Mouse (Mus musculus) liver, embryonic 12.5 days (tissue): ENCODE data around the gene Bex6. TPM values are rescaled to one million over a fixed set of nuclear protein-coding genes. Genes with fewer than 3 reads are reported as not detected.
A peak's percentile ranks its signal among the peaks of the same experiment; 100 is the strongest.

Experiments used
- ATAC-seq: fragments of 200-750 bp; cut with Nextera tagmentation; 2 replicates; pipeline ENCODE4 v1.8.0; 2017; ENCODE audit warnings: moderate number of reproducible peaks, mild to moderate bottlenecking, moderate library complexity
- H3K27ac ChIP-seq: fragments of 300-500 bp; sonication (generic); 2 replicates; pipeline ENCODE4 v1.5.1; 2016; ENCODE audit warnings: mild to moderate bottlenecking
- H3K27me3 ChIP-seq: fragments of 300-500 bp; sonication (generic); replicated peaks from 2 replicates; pipeline ENCODE4 v1.6.1; 2016; ENCODE audit warnings: mild to moderate bottlenecking, moderate library complexity
- H3K36me3 ChIP-seq: fragments of 300-500 bp; sonication (generic); 2 replicates; pipeline ENCODE4 v1.6.1; 2016; ENCODE audit warnings: mild to moderate bottlenecking, moderate library complexity
- H3K4me1 ChIP-seq: fragments of 300-500 bp; sonication (generic); 2 replicates; pipeline ENCODE4 v1.6.1; 2016
- H3K4me2 ChIP-seq: fragments of 300-500 bp; sonication (generic); 2 replicates; pipeline ENCODE4 v1.6.1; 2016; ENCODE audit warnings: mild to moderate bottlenecking, moderate library complexity
- H3K4me3 ChIP-seq: fragments of 300-500 bp; sonication (generic); 2 replicates; pipeline ENCODE4 v1.5.1; 2016; ENCODE audit warnings: mild to moderate bottlenecking, moderate library complexity
- H3K9ac ChIP-seq: fragments of 300-500 bp; sonication (generic); 2 replicates; pipeline ENCODE4 v1.6.1; 2016; ENCODE audit warnings: mild to moderate bottlenecking, moderate library complexity
- H3K9me3 ChIP-seq: fragments of 300-500 bp; sonication (generic); replicated peaks from 2 replicates; pipeline ENCODE4 v1.6.1; 2016; ENCODE audit warnings: mild to moderate bottlenecking, moderate library complexity
- WGBS: fragments of 180-500 bp; shearing (Covaris S2); methylation state at CpG from one replicate; pipeline ENCODE4 v1.1.7; 2016; ENCODE audit not compliant: insufficient replicate concordance; 5-methylcytosine and 5-hydroxymethylcytosine counted together
- polyA plus RNA-seq: library from polyadenylated mRNA; unstranded; fragments of >200 nt; fragmentation: Nextera tagmentation; extraction: Ambion mirVana; gene quantifications from 2 replicates; pipeline ENCODE4 v1.2.1, GENCODE M21; 2016

Bex6 gene
- 1.5 and 1.6 TPM in 2 replicates for polyA plus RNA-seq

- 0 out of 2 replicates have a peak within 1 kb of the TSS, but pooled peaks have one; percentile 41 for H3K27ac ChIP-seq
- H3K36me3 ChIP-seq: no peaks in the 10 kb centered on the region
- no peaks in the 10 kb centered on the region for H3K27me3 ChIP-seq
- H3K9me3 ChIP-seq: no peaks in the 10 kb centered on the region
- peaks cover 25% of the 10 kb centered on the region for H3K4me1 ChIP-seq
- H3K4me3 ChIP-seq: no peak within 1 kb of the TSS
- 37% methylated on average over 6 of the region's 6 CpGs for WGBS
- no peak within 1 kb of the TSS for H3K9ac ChIP-seq
- no peak within 1 kb of the TSS for H3K4me2 ChIP-seq
- ATAC-seq: no peak
These were observed at the start of gene Bex6 for GRCm38 (mm10) chr16:32179333-32179901. Gene Bex6 (plus strand): TSS chr16:32179823.

GRCm38 (mm10) chr16:32130190-32130826 lies 49.3 kb upstream of the Bex6 start:
- H3K4me1 ChIP-seq: peaks cover 23% of the 10 kb centered on the region
- no peaks in the 10 kb centered on the region for H3K27me3 ChIP-seq
- no peaks in the 10 kb centered on the region for H3K36me3 ChIP-seq
- peak overlapping the region; percentile 67 for H3K27ac ChIP-seq
- H3K9me3 ChIP-seq: no peaks in the 10 kb centered on the region
- WGBS: 18% methylated on average over 16 of the region's 16 CpGs
- peak overlapping the region; percentile 64 for H3K9ac ChIP-seq
- peak overlapping the region; percentile 77 for H3K4me2 ChIP-seq
- peak; percentile 85 for ATAC-seq
- peak overlapping the region; percentile 56 for H3K4me3 ChIP-seq

- H3K27me3 ChIP-seq: no peaks in the 10 kb centered on the region
- no peaks in the 10 kb centered on the region for H3K9me3 ChIP-seq
- 0 out of 2 replicates have a peak, but pooled peaks have one; percentile 52 for ATAC-seq
- no peaks in the 10 kb centered on the region for H3K36me3 ChIP-seq
- H3K27ac ChIP-seq: no peak overlapping the region
- 67% methylated on average over 3 of the region's 3 CpGs for WGBS
- H3K4me1 ChIP-seq: peaks cover 23% of the 10 kb centered on the region
- H3K4me2 ChIP-seq: no peak overlapping the region
- H3K9ac ChIP-seq: no peak overlapping the region
- no peak overlapping the region for H3K4me3 ChIP-seq
These were observed 46.5 kb upstream of the Bex6 start for GRCm38 (mm10) chr16:32133148-32133547.

- Histone ChIP-seq H3K4me2 (no peak overlapping the region), H3K27ac (no peak overlapping the region), H3K4me1 (peaks cover 5% of the 10 kb centered on the region), H3K9me3 (no peaks in the 10 kb centered on the region), H3K9ac (no peak overlapping the region), H3K27me3 (0 out of 2 replicates have a peak, but pooled peaks cover 4% of the 10 kb centered on the region), H3K4me3 (no peak overlapping the region), H3K36me3 (no peaks in the 10 kb centered on the region)
- 70% methylated on average over 7 of the region's 7 CpGs for WGBS
- ATAC-seq: no peak
These were observed 43.7 kb upstream of the Bex6 start for GRCm38 (mm10) chr16:32135842-32136357.

GRCm38 (mm10) chr16:32138954-32139353 lies 40.7 kb upstream of the Bex6 start:
- no peak overlapping the region for H3K4me2 ChIP-seq
- no peak overlapping the region for H3K4me3 ChIP-seq
- no peak overlapping the region for H3K9ac ChIP-seq
- ATAC-seq: no peak
- H3K4me1 ChIP-seq: no peaks in the 10 kb centered on the region
- 91% methylated on average over 1 of the region's 1 CpGs for WGBS
- H3K27me3 ChIP-seq: 0 out of 2 replicates have a peak, but pooled peaks cover 4% of the 10 kb centered on the region
- H3K36me3 ChIP-seq: peaks cover 22% of the 10 kb centered on the region
- peaks cover 12% of the 10 kb centered on the region for H3K9me3 ChIP-seq
- H3K27ac ChIP-seq: no peak overlapping the region

- ATAC-seq: no peak
- peaks cover 61% of the 10 kb centered on the region for H3K36me3 ChIP-seq
- peaks cover 26% of the 10 kb centered on the region for H3K9me3 ChIP-seq
- no peaks in the 10 kb centered on the region for H3K4me1 ChIP-seq
- H3K4me2 ChIP-seq: no peak overlapping the region
- no peak overlapping the region for H3K9ac ChIP-seq
- no peak overlapping the region for H3K4me3 ChIP-seq
- 0 out of 2 replicates have a peak, but pooled peaks cover 4% of the 10 kb centered on the region for H3K27me3 ChIP-seq
- WGBS: 90% methylated on average over 15 of the region's 15 CpGs
- no peak overlapping the region for H3K27ac ChIP-seq
These were observed 35.9 kb upstream of the Bex6 start for GRCm38 (mm10) chr16:32143766-32144165.

- Histone ChIP-seq H3K27me3 (0 out of 2 replicates have a peak, but pooled peaks cover under 1% of the 10 kb centered on the region), H3K9me3 (peaks cover 26% of the 10 kb centered on the region), H3K4me2 (no peak overlapping the region), H3K4me1 (no peaks in the 10 kb centered on the region), H3K27ac (no peak overlapping the region), H3K4me3 (no peak overlapping the region), H3K9ac (no peak overlapping the region), H3K36me3 (peaks cover 61% of the 10 kb centered on the region)
- no peak for ATAC-seq
- WGBS: 91% methylated on average over 17 of the region's 17 CpGs
These were observed 35.0 kb upstream of the Bex6 start for GRCm38 (mm10) chr16:32144592-32144991.

GRCm38 (mm10) chr16:32147589-32148207 lies 31.9 kb upstream of the Bex6 start:
- Histone ChIP-seq H3K36me3 (peaks cover 51% of the 10 kb centered on the region), H3K9ac (no peak overlapping the region; the same call in 1 of the 2 replicates), H3K27me3 (no peaks in the 10 kb centered on the region), H3K9me3 (peaks cover 26% of the 10 kb centered on the region), H3K27ac (peak overlapping the region; percentile 66), H3K4me1 (no peaks in the 10 kb centered on the region), H3K4me3 (peak overlapping the region; percentile 40), H3K4me2 (peak overlapping the region; percentile 51)
- ATAC-seq: 0 out of 2 replicates have a peak, but pooled peaks have one; percentile 44
- WGBS: 61% methylated on average over 11 of the region's 13 CpGs

GRCm38 (mm10) chr16:32153976-32154375 lies 25.6 kb upstream of the Bex6 start:
- H3K4me1 ChIP-seq: no peaks in the 10 kb centered on the region
- peaks cover 38% of the 10 kb centered on the region for H3K36me3 ChIP-seq
- WGBS: 82% methylated on average over 1 of the region's 1 CpGs
- H3K27me3 ChIP-seq: no peaks in the 10 kb centered on the region
- no peak for ATAC-seq
- no peak overlapping the region for H3K27ac ChIP-seq
- no peak overlapping the region for H3K9ac ChIP-seq
- H3K9me3 ChIP-seq: no peaks in the 10 kb centered on the region
- no peak overlapping the region for H3K4me2 ChIP-seq
- no peak overlapping the region for H3K4me3 ChIP-seq

GRCm38 (mm10) chr16:32154437-32154836 lies 25.2 kb upstream of the Bex6 start:
- WGBS: 67% methylated on average over 13 of the region's 13 CpGs
- Histone ChIP-seq H3K27me3 (no peaks in the 10 kb centered on the region), H3K9ac (no peak overlapping the region), H3K4me2 (no peak overlapping the region), H3K36me3 (peaks cover 38% of the 10 kb centered on the region), H3K27ac (no peak overlapping the region), H3K9me3 (no peaks in the 10 kb centered on the region), H3K4me1 (no peaks in the 10 kb centered on the region), H3K4me3 (no peak overlapping the region)
- ATAC-seq: no peak

- WGBS: 68% methylated on average over 3 of the region's 3 CpGs
- Histone ChIP-seq H3K4me2 (no peak overlapping the region), H3K4me3 (no peak overlapping the region), H3K27me3 (no peaks in the 10 kb centered on the region), H3K36me3 (peaks cover 49% of the 10 kb centered on the region), H3K9me3 (no peaks in the 10 kb centered on the region), H3K27ac (no peak overlapping the region), H3K4me1 (no peaks in the 10 kb centered on the region), H3K9ac (no peak overlapping the region)
- no peak for ATAC-seq
These were observed 22.9 kb upstream of the Bex6 start for GRCm38 (mm10) chr16:32156719-32157118.

- Histone ChIP-seq H3K9me3 (no peaks in the 10 kb centered on the region), H3K27me3 (no peaks in the 10 kb centered on the region), H3K27ac (no peak overlapping the region), H3K4me3 (no peak overlapping the region), H3K4me2 (no peak overlapping the region), H3K9ac (no peak overlapping the region), H3K36me3 (peaks cover 54% of the 10 kb centered on the region), H3K4me1 (0 out of 2 replicates have a peak, but pooled peaks cover 5% of the 10 kb centered on the region)
- no peak for ATAC-seq
- 83% methylated on average over 2 of the region's 2 CpGs for WGBS
These were observed 22.3 kb upstream of the Bex6 start for GRCm38 (mm10) chr16:32157369-32157768.
